Mouse (Mus musculus) kidney, postnatal 4 days (tissue): ENCODE results near the gene Fzd9.
"Not testable (repeated sequence)": the region's sequence is repeated elsewhere in the genome, so short reads cannot be mapped to it uniquely, and the experiment has no call there.

Experiments
- DNase-seq, 2 experiments: peaks; one replicate each; pipeline ENCODE4 v3.0.0; 2021; ENCODE audit warnings: mixed read lengths in 2 of 2

The Fzd9 gene

DNA sequence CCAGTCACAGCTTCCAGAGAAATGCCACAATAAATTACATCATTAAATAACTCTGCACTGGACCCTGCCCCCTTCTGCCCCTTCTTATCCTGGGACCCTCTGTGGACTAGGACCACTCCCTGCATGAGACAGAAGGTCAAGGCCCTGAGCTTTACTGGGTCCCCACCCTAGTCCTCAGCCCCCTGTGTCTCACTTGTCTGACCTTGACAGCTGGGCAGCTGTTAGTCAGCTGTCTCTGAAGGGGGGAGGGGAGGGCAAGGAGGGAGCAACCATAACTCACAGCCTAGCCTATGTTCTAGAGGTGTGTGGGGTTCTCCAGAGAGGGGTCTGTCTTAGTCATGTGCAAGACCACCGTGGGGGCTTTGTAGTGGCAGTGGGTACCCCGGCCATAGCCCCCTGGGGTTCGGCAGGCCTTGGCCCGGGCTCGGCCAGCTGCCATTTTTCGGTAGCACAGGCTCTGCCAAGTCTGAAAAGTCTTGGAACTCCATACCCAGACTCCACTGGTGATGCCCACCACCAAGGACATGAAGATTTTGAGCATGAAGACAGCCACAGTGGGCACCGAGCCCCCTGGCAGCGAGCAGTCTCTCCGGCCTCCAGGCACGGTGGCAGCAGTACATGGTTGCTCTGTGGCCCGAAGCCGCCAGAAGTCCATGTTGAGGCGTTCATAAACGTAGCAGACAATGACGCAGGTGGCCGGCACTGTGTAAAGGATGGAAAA lies 1.9 kb downstream of the Fzd9 start:
- no peak for DNase-seq

DNA sequence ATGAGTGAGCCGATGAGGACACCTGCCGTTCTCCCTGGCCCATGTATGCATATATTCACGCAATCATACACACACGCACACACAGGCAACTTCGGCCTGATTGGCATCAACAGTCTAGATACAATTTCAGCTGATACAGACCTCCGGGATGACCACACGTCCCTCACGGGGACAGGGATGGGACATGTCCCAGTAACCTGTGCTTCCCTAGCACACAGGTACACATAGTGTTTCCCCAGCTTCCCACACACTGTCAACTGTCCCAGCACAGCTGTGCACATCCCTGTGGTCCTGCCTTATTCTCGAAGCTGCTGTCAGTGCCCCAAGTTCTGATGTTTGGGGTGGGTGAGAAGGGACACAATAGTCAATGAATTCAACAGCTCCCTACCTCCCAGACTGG lies 3.7 kb downstream of the Fzd9 start:
- DNase-seq: no peak

DNA sequence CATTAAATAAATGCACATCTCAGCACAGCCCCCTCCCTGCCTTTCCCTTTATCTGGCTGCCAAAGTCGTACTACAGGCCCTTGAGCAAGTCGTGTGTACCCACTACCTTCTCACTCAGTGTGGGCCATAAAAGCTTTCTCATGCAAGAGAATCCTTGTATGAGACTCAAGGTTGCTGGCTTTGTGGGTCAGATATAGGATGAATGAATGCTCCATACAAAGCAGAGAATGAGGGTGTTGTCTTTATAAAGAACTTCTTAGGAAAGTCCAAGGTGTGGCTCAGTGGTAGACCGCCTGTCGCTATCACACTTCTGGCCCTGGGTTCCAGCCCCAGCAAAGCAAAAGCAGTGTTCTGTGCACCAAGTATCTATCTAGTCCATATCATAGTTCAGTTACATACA lies 4.5 kb downstream of the Fzd9 start:
- no peak for DNase-seq

GRCm38 (mm10) chr5:135243166-135243565 lies 7.9 kb downstream of the Fzd9 start:
- DNase-seq: no peak

DNA sequence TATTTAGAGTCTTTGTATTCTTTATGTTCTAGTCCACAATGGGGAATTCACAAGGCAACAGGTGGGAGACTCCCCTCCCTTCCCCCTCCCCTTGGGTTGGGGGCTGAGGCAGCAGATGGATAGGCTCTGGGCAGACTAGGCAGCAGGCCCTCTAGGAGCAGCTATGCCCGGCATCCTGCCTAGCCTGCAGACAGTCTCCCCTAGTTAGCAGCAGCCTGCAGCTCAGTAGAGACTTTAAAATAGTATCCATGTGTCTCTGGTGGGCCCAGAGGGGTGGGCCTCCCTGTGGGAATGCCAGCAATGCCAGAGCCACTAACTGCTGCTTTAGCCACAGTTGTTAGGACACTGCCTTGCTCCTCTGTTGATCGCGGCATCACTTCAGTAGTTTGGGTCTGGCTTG lies 8.4 kb downstream of the Fzd9 start:
- DNase-seq: no peak

- DNase-seq: no peak
Observed at GRCm38 (mm10) chr5:135242136-135242535, 8.9 kb downstream of the Fzd9 start.

DNA sequence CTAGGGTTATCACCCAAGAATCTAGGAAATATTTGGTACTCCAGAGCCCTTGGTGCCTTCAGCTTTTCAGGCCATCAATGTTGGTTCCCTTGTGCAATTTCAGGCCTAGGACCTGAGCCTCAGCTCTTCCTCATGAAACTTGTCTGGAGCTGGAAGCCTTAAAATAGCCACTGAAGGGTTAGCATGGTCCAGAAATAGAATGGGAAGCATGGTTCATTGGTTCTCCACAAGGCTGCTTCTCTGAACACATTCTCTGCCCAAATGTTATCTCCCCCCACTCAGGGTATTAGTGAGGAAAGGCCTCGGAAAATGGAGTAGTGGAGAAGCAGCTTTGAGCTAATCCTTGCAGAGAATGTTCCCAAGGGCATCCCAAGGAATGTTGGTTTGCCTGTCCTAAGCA lies 9.6 kb downstream of the Fzd9 start:
- DNase-seq: no peak

- no peak for DNase-seq
Observed at GRCm38 (mm10) chr5:135238832-135239231, 12.2 kb downstream of the Fzd9 start.

- peak; percentile 82 to 83 for DNase-seq
Observed at GRCm38 (mm10) chr5:135236571-135236970, 14.5 kb downstream of the Fzd9 start.

GRCm38 (mm10) chr5:135233166-135233920 lies 17.7 kb downstream of the Fzd9 start:
- DNase-seq: no peak

GRCm38 (mm10) chr5:135230186-135230585 lies 20.8 kb downstream of the Fzd9 start:
- no peak for DNase-seq

GRCm38 (mm10) chr5:135225879-135226278 lies 25.2 kb downstream of the Fzd9 start:
- DNase-seq: not testable (repeated sequence)

DNA sequence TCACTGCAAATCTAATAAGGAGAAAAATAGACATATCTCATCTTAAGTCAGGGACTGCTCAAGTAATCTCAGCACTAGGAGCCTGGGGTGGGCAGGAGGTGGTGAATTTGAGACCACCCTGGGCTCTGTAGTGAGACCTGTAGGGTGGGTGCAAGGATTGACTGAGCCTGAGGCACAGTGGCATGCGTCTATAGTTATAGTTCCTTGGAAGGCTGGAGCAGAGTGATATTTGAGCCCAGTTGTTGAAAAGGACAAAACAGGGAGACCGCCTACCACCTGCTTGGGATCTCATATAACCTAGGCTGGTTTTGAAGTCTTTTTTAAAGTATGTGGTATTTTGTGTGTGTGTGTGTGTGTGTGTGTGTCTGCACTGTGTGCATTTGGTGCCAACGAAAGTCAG lies 26.9 kb downstream of the Fzd9 start:
- DNase-seq: no peak

DNA sequence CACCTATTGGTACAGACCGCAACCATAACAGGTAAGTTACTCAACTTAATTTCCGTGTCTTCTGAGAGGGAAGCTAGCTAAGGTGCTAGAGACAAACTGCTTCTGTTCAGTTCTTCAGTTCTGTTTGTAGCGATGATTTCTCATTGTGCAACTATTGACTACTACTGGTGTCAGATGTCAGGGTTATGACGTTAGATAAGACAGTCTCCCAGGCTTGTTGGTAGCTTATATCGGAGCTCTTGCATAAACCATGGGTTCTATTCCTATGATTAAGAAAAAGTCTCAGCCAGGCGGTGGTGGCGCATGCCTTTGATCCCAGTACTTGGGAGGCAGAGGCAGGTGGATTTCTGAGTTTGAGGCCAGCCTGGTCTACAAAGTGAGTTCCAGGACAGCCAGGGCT lies 29.0 kb downstream of the Fzd9 start:
- no peak for DNase-seq

DNA sequence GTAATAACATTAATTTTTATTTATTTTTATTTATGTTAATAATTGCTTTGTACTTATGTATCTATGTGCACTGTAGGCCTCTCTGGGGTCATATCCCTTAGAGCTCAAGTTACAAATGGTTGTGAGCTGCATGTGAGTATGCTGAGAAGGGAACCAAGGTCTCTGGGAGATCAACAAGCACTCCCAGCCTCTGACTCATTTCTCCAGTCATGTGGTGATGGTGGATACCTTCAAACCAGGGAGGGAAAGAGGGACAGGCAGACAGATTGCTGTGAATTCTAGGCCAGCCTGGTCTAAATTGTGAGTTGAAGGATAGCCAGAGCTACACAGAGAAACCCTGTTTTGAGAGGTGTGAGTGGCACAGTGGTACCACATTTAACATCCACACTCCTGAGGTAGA lies 30.1 kb downstream of the Fzd9 start:
- DNase-seq: no peak

GRCm38 (mm10) chr5:135216871-135217270 lies 34.2 kb downstream of the Fzd9 start:
- no peak for DNase-seq

- DNase-seq: peak; percentile 17 to 19
Observed at GRCm38 (mm10) chr5:135208197-135208596, 42.8 kb downstream of the Fzd9 start.

DNA sequence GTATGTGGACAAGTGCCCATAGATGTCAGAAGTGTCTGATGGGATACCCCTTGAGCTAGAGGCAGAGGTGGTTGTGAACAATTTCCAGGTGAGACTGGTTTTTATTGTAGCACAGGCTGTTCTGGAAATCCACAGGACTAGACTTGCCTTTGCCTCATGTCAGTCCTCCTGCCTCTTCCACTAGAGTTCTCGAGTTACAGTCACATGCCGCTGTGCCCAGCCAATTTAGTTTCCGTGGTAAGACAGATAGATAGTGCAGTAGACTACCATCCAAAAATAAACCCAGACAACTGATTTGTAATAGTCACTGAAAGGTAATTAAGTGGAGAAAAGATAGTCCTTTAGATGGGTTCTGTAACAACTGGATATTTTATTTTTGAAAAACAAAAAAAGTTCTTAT lies 48.3 kb downstream of the Fzd9 start:
- no peak for DNase-seq
